Mouse (Mus musculus): ENCODE data around the gene Fgfr2. TPM values are rescaled to one million over a fixed set of nuclear protein-coding genes. Genes with fewer than 3 reads are reported as not detected.

Gene Fgfr2
- total RNA-seq, 1 experiment = 37.5 TPM

GRCm38 (mm10) chr7:132964395-132964794, 158.8 kb downstream of the Fgfr2 start:
- no peak overlapping the region for H3K27ac ChIP-seq (ENCODE audit: insufficient read depth, low read depth, low read length, poor library complexity, severe bottlenecking)
- no peak for TF ChIP-seq CHD2 (IDR thresholded peaks at IDR 0.05; ENCODE audit: low read depth, low read length)
- TF ChIP-seq HCFC1 (IDR thresholded peaks at IDR 0.05; ENCODE audit: borderline replicate concordance, insufficient read depth, low read length) = no peak
- no peak for DNase-seq (ENCODE audit: low read depth, low spot score)
- no peaks in the 10 kb centered on the region for H3K9me3 ChIP-seq (ENCODE audit: control insufficient read depth, insufficient read depth, low read depth, low read length)
- no peak overlapping the region for H3K9ac ChIP-seq (ENCODE audit: insufficient read depth, low read depth, low read length, poor library complexity, severe bottlenecking)
- no peak overlapping the region for H3K4me3 ChIP-seq (ENCODE audit: insufficient read depth in 1 of 2, low read depth in 1 of 2, low read length in 2 of 2, poor library complexity in 1 of 2, severe bottlenecking in 1 of 2)
- H3K4me1 ChIP-seq (ENCODE audit: control insufficient read depth in 2 of 2, insufficient read depth in 2 of 2, low read length in 2 of 2, poor library complexity in 1 of 2) = no peaks in the 10 kb centered on the region
- in situ Hi-C loops (cut with MboI; ENCODE audit: low sequenced_read_pairs in 2 of 2, unreplicated experiment in 2 of 2) = no loop called here
- H3K36me3 ChIP-seq (ENCODE audit: control insufficient read depth, insufficient read depth, low read length, poor library complexity, severe bottlenecking) = peaks cover 1% of the 10 kb centered on the region; the same call in 1 of the 2 replicates

GRCm38 (mm10) chr7:132950613-132951012, 172.5 kb downstream of the Fgfr2 start:
- Histone ChIP-seq H3K27ac (ENCODE audit: insufficient read depth, low read depth, low read length, poor library complexity, severe bottlenecking) (no peak overlapping the region), H3K4me1 (ENCODE audit: control insufficient read depth in 2 of 2, insufficient read depth in 2 of 2, low read length in 2 of 2, poor library complexity in 1 of 2) (no peaks in the 10 kb centered on the region), H3K36me3 (ENCODE audit: control insufficient read depth, insufficient read depth, low read length, poor library complexity, severe bottlenecking) (no peaks in the 10 kb centered on the region), H3K9ac (ENCODE audit: insufficient read depth, low read depth, low read length, poor library complexity, severe bottlenecking) (no peak overlapping the region), H3K9me3 (ENCODE audit: control insufficient read depth, insufficient read depth, low read depth, low read length) (no peaks in the 10 kb centered on the region), H3K4me3 (ENCODE audit: insufficient read depth in 1 of 2, low read depth in 1 of 2, low read length in 2 of 2, poor library complexity in 1 of 2, severe bottlenecking in 1 of 2) (no peak overlapping the region)
- in situ Hi-C loops (cut with MboI; ENCODE audit: low sequenced_read_pairs in 2 of 2, unreplicated experiment in 2 of 2) = no loop called here
- DNase-seq (ENCODE audit: low read depth, low spot score) = no peak
- no peak for TF ChIP-seq ZC3H11A (IDR thresholded peaks at IDR 0.05; ENCODE audit: borderline replicate concordance, low read depth, low read length)
- TF ChIP-seq HCFC1 (IDR thresholded peaks at IDR 0.05; ENCODE audit: borderline replicate concordance, insufficient read depth, low read length) = no peak
- TF ChIP-seq ZNF384 (IDR thresholded peaks at IDR 0.05; ENCODE audit: low read depth, low read length) = no peak
- no peak for TF ChIP-seq CHD2 (IDR thresholded peaks at IDR 0.05; ENCODE audit: low read depth, low read length)
- TF ChIP-seq MAFK (IDR thresholded peaks at IDR 0.05; ENCODE audit: insufficient read depth, low read depth, low read length) = no peak

- Histone ChIP-seq H3K4me1 (ENCODE audit: control insufficient read depth in 2 of 2, insufficient read depth in 2 of 2, low read length in 2 of 2, poor library complexity in 1 of 2) (no peaks in the 10 kb centered on the region), H3K4me3 (ENCODE audit: insufficient read depth in 1 of 2, low read depth in 1 of 2, low read length in 2 of 2, poor library complexity in 1 of 2, severe bottlenecking in 1 of 2) (no peak overlapping the region), H3K27ac (ENCODE audit: insufficient read depth, low read depth, low read length, poor library complexity, severe bottlenecking) (no peak overlapping the region), H3K9me3 (ENCODE audit: control insufficient read depth, insufficient read depth, low read depth, low read length) (no peaks in the 10 kb centered on the region), H3K9ac (ENCODE audit: insufficient read depth, low read depth, low read length, poor library complexity, severe bottlenecking) (no peak overlapping the region; the same call in 1 of the 2 replicates), H3K36me3 (ENCODE audit: control insufficient read depth, insufficient read depth, low read length, poor library complexity, severe bottlenecking) (no peaks in the 10 kb centered on the region)
- in situ Hi-C loops (cut with MboI; ENCODE audit: low sequenced_read_pairs in 2 of 2, unreplicated experiment in 2 of 2) = no loop called here
- TF ChIP-seq ZNF384 (IDR thresholded peaks at IDR 0.05; ENCODE audit: low read depth, low read length) (no peak), CHD2 (IDR thresholded peaks at IDR 0.05; ENCODE audit: low read depth, low read length) (no peak), HCFC1 (IDR thresholded peaks at IDR 0.05; ENCODE audit: borderline replicate concordance, insufficient read depth, low read length) (no peak), MAFK (IDR thresholded peaks at IDR 0.05; ENCODE audit: insufficient read depth, low read depth, low read length) (no peak), ZC3H11A (IDR thresholded peaks at IDR 0.05; ENCODE audit: borderline replicate concordance, low read depth, low read length) (no peak)
- no peak for DNase-seq (ENCODE audit: low read depth, low spot score)
These were observed 173.2 kb downstream of the Fgfr2 start for GRCm38 (mm10) chr7:132949968-132950367.

GRCm38 (mm10) chr7:132940569-132940968, 182.6 kb downstream of the Fgfr2 start:
- Histone ChIP-seq H3K4me1 (ENCODE audit: control insufficient read depth in 2 of 2, insufficient read depth in 2 of 2, low read length in 2 of 2, poor library complexity in 1 of 2) (no peaks in the 10 kb centered on the region), H3K36me3 (ENCODE audit: control insufficient read depth, insufficient read depth, low read length, poor library complexity, severe bottlenecking) (no peaks in the 10 kb centered on the region), H3K4me3 (ENCODE audit: insufficient read depth in 1 of 2, low read depth in 1 of 2, low read length in 2 of 2, poor library complexity in 1 of 2, severe bottlenecking in 1 of 2) (no peak overlapping the region), H3K27ac (ENCODE audit: insufficient read depth, low read depth, low read length, poor library complexity, severe bottlenecking) (no peak overlapping the region), H3K9ac (ENCODE audit: insufficient read depth, low read depth, low read length, poor library complexity, severe bottlenecking) (no peak overlapping the region), H3K9me3 (ENCODE audit: control insufficient read depth, insufficient read depth, low read depth, low read length) (no peaks in the 10 kb centered on the region)
- in situ Hi-C loops (cut with MboI; ENCODE audit: low sequenced_read_pairs in 2 of 2, unreplicated experiment in 2 of 2) = no loop called here
- DNase-seq (ENCODE audit: low read depth, low spot score) = no peak
- TF ChIP-seq HCFC1 (IDR thresholded peaks at IDR 0.05; ENCODE audit: borderline replicate concordance, insufficient read depth, low read length) (no peak), ZNF384 (IDR thresholded peaks at IDR 0.05; ENCODE audit: low read depth, low read length) (no peak), ZC3H11A (IDR thresholded peaks at IDR 0.05; ENCODE audit: borderline replicate concordance, low read depth, low read length) (no peak), CHD2 (IDR thresholded peaks at IDR 0.05; ENCODE audit: low read depth, low read length) (no peak), MAFK (IDR thresholded peaks at IDR 0.05; ENCODE audit: insufficient read depth, low read depth, low read length) (no peak)

GRCm38 (mm10) chr7:132939118-132939517, 184.0 kb downstream of the Fgfr2 start:
- Histone ChIP-seq H3K27ac (ENCODE audit: insufficient read depth, low read depth, low read length, poor library complexity, severe bottlenecking) (no peak overlapping the region), H3K9me3 (ENCODE audit: control insufficient read depth, insufficient read depth, low read depth, low read length) (no peaks in the 10 kb centered on the region), H3K4me3 (ENCODE audit: insufficient read depth in 1 of 2, low read depth in 1 of 2, low read length in 2 of 2, poor library complexity in 1 of 2, severe bottlenecking in 1 of 2) (no peak overlapping the region), H3K9ac (ENCODE audit: insufficient read depth, low read depth, low read length, poor library complexity, severe bottlenecking) (no peak overlapping the region), H3K4me1 (ENCODE audit: control insufficient read depth in 2 of 2, insufficient read depth in 2 of 2, low read length in 2 of 2, poor library complexity in 1 of 2) (no peaks in the 10 kb centered on the region), H3K36me3 (ENCODE audit: control insufficient read depth, insufficient read depth, low read length, poor library complexity, severe bottlenecking) (no peaks in the 10 kb centered on the region)
- in situ Hi-C loops (cut with MboI; ENCODE audit: low sequenced_read_pairs in 2 of 2, unreplicated experiment in 2 of 2) = no loop called here
- TF ChIP-seq ZC3H11A (IDR thresholded peaks at IDR 0.05; ENCODE audit: borderline replicate concordance, low read depth, low read length) (no peak), CHD2 (IDR thresholded peaks at IDR 0.05; ENCODE audit: low read depth, low read length) (no peak), MAFK (IDR thresholded peaks at IDR 0.05; ENCODE audit: insufficient read depth, low read depth, low read length) (no peak), ZNF384 (IDR thresholded peaks at IDR 0.05; ENCODE audit: low read depth, low read length) (no peak), HCFC1 (IDR thresholded peaks at IDR 0.05; ENCODE audit: borderline replicate concordance, insufficient read depth, low read length) (no peak)
- no peak for DNase-seq (ENCODE audit: low read depth, low spot score)
